Mouse (Mus musculus) heart, embryonic 11.5 days (tissue): ENCODE measurements around the gene Gnaz. TPM values are rescaled to one million over a fixed set of nuclear protein-coding genes. Genes with fewer than 3 reads are reported as not detected.

Experiments used
- ATAC-seq: fragments of 200-750 bp; cut with Nextera tagmentation; replicated peaks from 2 replicates; pipeline ENCODE4 v1.8.0; 2017; ENCODE audit warnings: moderate library complexity; ENCODE audit not compliant: insufficient number of reproducible peaks, low FRiP score, low TSS enrichment
- H3K27ac ChIP-seq: fragments of 300-500 bp; sonication (generic); 2 replicates; pipeline ENCODE4 v1.5.1; 2014; ENCODE audit warnings: mild to moderate bottlenecking, low read depth, low read length
- H3K27me3 ChIP-seq: fragments of 300-500 bp; sonication (generic); 2 replicates; pipeline ENCODE4 v1.6.1; 2014; ENCODE audit warnings: mild to moderate bottlenecking, low read length, mixed read lengths; ENCODE audit not compliant: control insufficient read depth, insufficient read depth
- H3K36me3 ChIP-seq: fragments of 300-500 bp; sonication (generic); 2 replicates; pipeline ENCODE4 v1.6.1; 2014; ENCODE audit warnings: mild to moderate bottlenecking, low read length, moderate library complexity, mixed read lengths; ENCODE audit not compliant: control insufficient read depth, insufficient read depth
- H3K4me1 ChIP-seq: fragments of 300-500 bp; sonication (generic); 2 replicates; pipeline ENCODE4 v1.6.1; 2014; ENCODE audit warnings: low read length; ENCODE audit not compliant: control insufficient read depth, insufficient read depth
- H3K4me2 ChIP-seq: fragments of 300-500 bp; sonication (generic); 2 replicates; pipeline ENCODE4 v1.6.1; 2014; ENCODE audit warnings: mild to moderate bottlenecking, moderate library complexity
- H3K4me3 ChIP-seq: fragments of 300-500 bp; sonication (generic); 2 replicates; pipeline ENCODE4 v1.5.1; 2014; ENCODE audit warnings: low read depth, low read length
- H3K9ac ChIP-seq: fragments of 300-500 bp; sonication (generic); 2 replicates; pipeline ENCODE4 v1.6.1; 2014; ENCODE audit warnings: mild to moderate bottlenecking, low read depth, low read length, moderate library complexity
- H3K9me3 ChIP-seq: fragments of 300-500 bp; sonication (generic); replicated peaks from 2 replicates; pipeline ENCODE4 v1.6.1; 2016; ENCODE audit warnings: low read length; ENCODE audit not compliant: control insufficient read depth
- WGBS: fragments of 180-500 bp; shearing (Covaris S2); extraction: QIAGEN DNeasy Blood & Tissue Kit; methylation state at CpG from one replicate; pipeline ENCODE4 v1.1.7; 2014; ENCODE audit not compliant: insufficient replicate concordance; 5-methylcytosine and 5-hydroxymethylcytosine counted together
- polyA plus RNA-seq: library from polyadenylated mRNA; unstranded; fragments of >200 nt; fragmentation: Nextera tagmentation; extraction: Ambion mirVana; gene quantifications from 2 replicates; pipeline ENCODE4 v1.2.1, GENCODE M21; 2014

The Gnaz gene
- polyA plus RNA-seq, 1 experiment from 2014 or later: 2.1 TPM

- Histone ChIP-seq H3K4me2 (no peak overlapping the region), H3K4me1 (no peaks in the 10 kb centered on the region), H3K27ac (no peak overlapping the region), H3K9ac (no peak overlapping the region), H3K9me3 (no peaks in the 10 kb centered on the region), H3K27me3 (no peaks in the 10 kb centered on the region), H3K36me3 (no peaks in the 10 kb centered on the region), H3K4me3 (no peak overlapping the region)
- WGBS: 57% methylated on average over 3 of the region's 3 CpGs
- ATAC-seq: no peak
Observed at GRCm38 (mm10) chr10:74939300-74939699, 27.7 kb upstream of the Gnaz start.

GRCm38 (mm10) chr10:74940795-74941194 lies 26.2 kb upstream of the Gnaz start:
- Histone ChIP-seq H3K4me3 (no peak overlapping the region), H3K27ac (no peak overlapping the region), H3K9me3 (no peaks in the 10 kb centered on the region), H3K27me3 (no peaks in the 10 kb centered on the region), H3K4me1 (no peaks in the 10 kb centered on the region), H3K9ac (no peak overlapping the region), H3K36me3 (no peaks in the 10 kb centered on the region), H3K4me2 (no peak overlapping the region)
- no peak for ATAC-seq
- 83% methylated on average over 1 of the region's 1 CpGs for WGBS

- H3K4me2 ChIP-seq: no peak overlapping the region
- H3K27ac ChIP-seq: no peak overlapping the region
- H3K4me3 ChIP-seq: no peak overlapping the region
- no peaks in the 10 kb centered on the region for H3K4me1 ChIP-seq
- H3K27me3 ChIP-seq: no peaks in the 10 kb centered on the region
- no peaks in the 10 kb centered on the region for H3K36me3 ChIP-seq
- H3K9ac ChIP-seq: no peak overlapping the region
- no peaks in the 10 kb centered on the region for H3K9me3 ChIP-seq
- WGBS: 51% methylated on average over 9 of the region's 9 CpGs
- ATAC-seq: no peak
Observed at GRCm38 (mm10) chr10:74952830-74953443, 14.0 kb upstream of the Gnaz start.

GRCm38 (mm10) chr10:74964380-74964779 lies 2.6 kb upstream of the Gnaz start:
- no peaks in the 10 kb centered on the region for H3K9me3 ChIP-seq
- 47% methylated on average over 1 of the region's 1 CpGs for WGBS
- H3K4me2 ChIP-seq: no peak overlapping the region
- no peak overlapping the region for H3K27ac ChIP-seq
- no peaks in the 10 kb centered on the region for H3K36me3 ChIP-seq
- no peak overlapping the region for H3K4me3 ChIP-seq
- no peak for ATAC-seq
- H3K4me1 ChIP-seq: peaks cover 4% of the 10 kb centered on the region
- H3K9ac ChIP-seq: no peak overlapping the region
- H3K27me3 ChIP-seq: peaks cover 33% of the 10 kb centered on the region

GRCm38 (mm10) chr10:74967651-74968267 lies 782 bp downstream of the Gnaz start:
- Histone ChIP-seq H3K4me3 (peak overlapping the region; percentile 66), H3K27me3 (peaks cover 33% of the 10 kb centered on the region), H3K4me2 (peak overlapping the region; percentile 97), H3K4me1 (peaks cover 4% of the 10 kb centered on the region), H3K9ac (peak overlapping the region; percentile 65), H3K36me3 (no peaks in the 10 kb centered on the region), H3K27ac (no peak overlapping the region), H3K9me3 (no peaks in the 10 kb centered on the region)
- 4% methylated on average over 25 of the region's 25 CpGs for WGBS
- no peak for ATAC-seq

- no peak overlapping the region for H3K4me2 ChIP-seq
- WGBS: 76% methylated on average over 2 of the region's 2 CpGs
Observed at GRCm38 (mm10) chr10:74969266-74969665, 2.3 kb downstream of the Gnaz start.

GRCm38 (mm10) chr10:74973026-74973425 lies 6.0 kb downstream of the Gnaz start:
- H3K4me3 ChIP-seq: no peak overlapping the region
- H3K27me3 ChIP-seq: peaks cover 16% of the 10 kb centered on the region
- ATAC-seq: no peak
- 66% methylated on average over 6 of the region's 6 CpGs for WGBS
- H3K9me3 ChIP-seq: no peaks in the 10 kb centered on the region
- no peaks in the 10 kb centered on the region; the same call in 1 of the 2 replicates for H3K4me1 ChIP-seq
- no peak overlapping the region for H3K4me2 ChIP-seq
- H3K9ac ChIP-seq: no peak overlapping the region
- no peaks in the 10 kb centered on the region for H3K36me3 ChIP-seq
- H3K27ac ChIP-seq: no peak overlapping the region

More at GRCm38 (mm10) chr10:74969266-74969665, 2.3 kb downstream of the Gnaz start:
- Histone ChIP-seq H3K9ac (no peak overlapping the region), H3K4me3 (no peak overlapping the region), H3K9me3 (no peaks in the 10 kb centered on the region), H3K27me3 (peaks cover 24% of the 10 kb centered on the region), H3K27ac (no peak overlapping the region), H3K36me3 (no peaks in the 10 kb centered on the region), H3K4me1 (peaks cover 4% of the 10 kb centered on the region)
- no peak for ATAC-seq

- WGBS: 70% methylated on average over 7 of the region's 7 CpGs
- no peak overlapping the region for H3K4me3 ChIP-seq
- H3K27me3 ChIP-seq: peaks cover 17% of the 10 kb centered on the region
- H3K9me3 ChIP-seq: no peaks in the 10 kb centered on the region
- H3K4me2 ChIP-seq: no peak overlapping the region
- no peak for ATAC-seq
- no peak overlapping the region for H3K9ac ChIP-seq
- no peaks in the 10 kb centered on the region for H3K36me3 ChIP-seq
- H3K4me1 ChIP-seq: no peaks in the 10 kb centered on the region
- H3K27ac ChIP-seq: no peak overlapping the region
Observed at GRCm38 (mm10) chr10:74975626-74976025, 8.6 kb downstream of the Gnaz start.

- H3K27me3 ChIP-seq: peaks cover 17% of the 10 kb centered on the region
- no peaks in the 10 kb centered on the region for H3K4me1 ChIP-seq
- no peaks in the 10 kb centered on the region for H3K9me3 ChIP-seq
- ATAC-seq: no peak
- H3K36me3 ChIP-seq: no peaks in the 10 kb centered on the region
- no peak overlapping the region for H3K4me2 ChIP-seq
- no peak overlapping the region for H3K27ac ChIP-seq
- no peak overlapping the region for H3K4me3 ChIP-seq
- no peak overlapping the region for H3K9ac ChIP-seq
- WGBS: 55% methylated on average over 7 of the region's 7 CpGs
Observed at GRCm38 (mm10) chr10:74976429-74976828, 9.5 kb downstream of the Gnaz start.
